Mouse (Mus musculus): ENCODE measurements around the gene C8g. TPM values are rescaled to one million over a fixed set of nuclear protein-coding genes. Genes with fewer than 3 reads are reported as not detected.

C8g gene
- 5.6 and 7.2 TPM in 2 replicates for polyA plus RNA-seq (2015; fragmentation: Nextera tagmentation; extraction: Ambion mirVana)

DNA sequence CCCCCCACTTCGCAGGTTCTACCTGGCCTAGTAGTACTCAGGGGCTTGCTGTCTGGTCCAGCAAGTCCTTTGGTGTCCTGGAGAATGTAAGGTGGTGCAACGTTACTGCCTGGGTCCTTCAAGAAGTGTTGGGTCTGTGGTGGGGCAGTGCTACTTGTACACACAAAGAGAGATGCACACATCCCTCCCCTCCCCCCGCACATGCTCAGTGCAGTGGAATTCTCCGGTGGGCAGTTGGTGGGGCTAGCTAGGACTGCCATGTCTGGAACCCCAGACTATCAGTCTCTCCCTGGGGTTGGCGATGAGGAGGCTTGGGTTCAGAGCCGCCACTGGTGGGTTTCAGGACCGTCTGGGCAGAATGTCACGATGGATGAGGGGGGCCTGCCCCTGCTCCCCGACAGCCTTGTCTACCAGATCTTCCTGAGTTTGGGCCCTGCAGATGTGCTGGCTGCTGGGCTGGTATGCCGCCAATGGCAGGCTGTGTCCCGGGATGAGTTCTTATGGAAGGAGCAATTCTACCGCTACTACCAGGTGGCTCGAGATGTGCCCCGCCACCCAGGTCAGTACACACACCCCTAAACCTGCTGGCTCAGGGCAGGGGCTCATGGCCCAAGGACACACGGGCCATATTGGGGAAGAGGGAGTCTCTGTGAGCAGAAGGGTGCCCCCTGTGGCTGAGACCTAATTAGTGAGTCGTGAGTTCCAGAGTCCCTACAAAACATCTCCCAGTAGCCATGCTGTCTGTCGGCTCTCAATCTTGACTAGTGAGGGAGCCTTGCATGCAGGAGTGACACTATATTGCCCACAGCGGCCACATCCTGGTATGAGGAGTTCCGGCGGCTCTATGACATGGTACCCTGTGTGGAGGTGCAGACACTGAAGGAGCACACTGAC, at the start of gene C8g:
C8g (minus strand) TSS at position 127 of the 894 bp plus-strand sequence.
- no peak for ATAC-seq (ENCODE audit: insufficient number of reproducible peaks, low FRiP score, low TSS enrichment, low read depth)
- Histone ChIP-seq H3K4me1 (peaks cover 20% of the 10 kb centered on the region), H3K4me2 (replicated peaks) (peak within 1 kb of the TSS; percentile 92), H3K27me3 (no peaks in the 10 kb centered on the region), H3K27ac (replicated peaks) (peak within 1 kb of the TSS; percentile 78), H3K9ac (peak within 1 kb of the TSS; percentile 99), H3K36me3 (peaks cover 29% of the 10 kb centered on the region), H3K4me3 (replicated peaks) (peak within 1 kb of the TSS; percentile 83), H3K9me3 (replicated peaks) (no peaks in the 10 kb centered on the region)
- WGBS, result 76% methylated on average over 20 of the region's 20 CpGs

DNA sequence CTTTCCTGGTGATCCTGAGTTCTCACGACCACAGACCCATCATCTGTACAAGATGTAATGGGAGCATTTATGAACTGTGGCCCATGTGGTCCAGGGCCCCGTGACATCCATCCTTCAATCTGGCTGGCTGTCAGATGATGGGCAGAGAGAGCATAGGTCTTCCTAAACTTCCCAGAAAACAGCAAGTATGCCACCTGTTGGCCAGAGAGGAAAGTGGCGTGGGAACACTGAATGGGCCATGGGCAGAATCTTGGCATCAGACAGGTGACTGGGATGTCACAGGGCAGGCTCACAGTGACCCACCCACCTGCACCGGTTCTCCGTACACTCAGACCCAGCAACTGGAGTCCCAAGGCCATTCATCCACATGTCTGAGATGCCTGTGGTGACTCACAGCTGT, 49.7 kb upstream of the C8g start:
- H3K4me2 ChIP-seq (replicated peaks), result no peak overlapping the region
- no peaks in the 10 kb centered on the region for H3K4me1 ChIP-seq
- no peak overlapping the region for H3K27ac ChIP-seq (replicated peaks)
- no peak overlapping the region for H3K9ac ChIP-seq
- H3K9me3 ChIP-seq (replicated peaks), result no peaks in the 10 kb centered on the region
- H3K4me3 ChIP-seq (replicated peaks), result no peak overlapping the region
- no peak for ATAC-seq (ENCODE audit: insufficient number of reproducible peaks, low FRiP score, low TSS enrichment, low read depth)
- no peaks in the 10 kb centered on the region for H3K27me3 ChIP-seq
- H3K36me3 ChIP-seq, result no peaks in the 10 kb centered on the region
- 35% methylated on average over 5 of the region's 5 CpGs for WGBS

DNA sequence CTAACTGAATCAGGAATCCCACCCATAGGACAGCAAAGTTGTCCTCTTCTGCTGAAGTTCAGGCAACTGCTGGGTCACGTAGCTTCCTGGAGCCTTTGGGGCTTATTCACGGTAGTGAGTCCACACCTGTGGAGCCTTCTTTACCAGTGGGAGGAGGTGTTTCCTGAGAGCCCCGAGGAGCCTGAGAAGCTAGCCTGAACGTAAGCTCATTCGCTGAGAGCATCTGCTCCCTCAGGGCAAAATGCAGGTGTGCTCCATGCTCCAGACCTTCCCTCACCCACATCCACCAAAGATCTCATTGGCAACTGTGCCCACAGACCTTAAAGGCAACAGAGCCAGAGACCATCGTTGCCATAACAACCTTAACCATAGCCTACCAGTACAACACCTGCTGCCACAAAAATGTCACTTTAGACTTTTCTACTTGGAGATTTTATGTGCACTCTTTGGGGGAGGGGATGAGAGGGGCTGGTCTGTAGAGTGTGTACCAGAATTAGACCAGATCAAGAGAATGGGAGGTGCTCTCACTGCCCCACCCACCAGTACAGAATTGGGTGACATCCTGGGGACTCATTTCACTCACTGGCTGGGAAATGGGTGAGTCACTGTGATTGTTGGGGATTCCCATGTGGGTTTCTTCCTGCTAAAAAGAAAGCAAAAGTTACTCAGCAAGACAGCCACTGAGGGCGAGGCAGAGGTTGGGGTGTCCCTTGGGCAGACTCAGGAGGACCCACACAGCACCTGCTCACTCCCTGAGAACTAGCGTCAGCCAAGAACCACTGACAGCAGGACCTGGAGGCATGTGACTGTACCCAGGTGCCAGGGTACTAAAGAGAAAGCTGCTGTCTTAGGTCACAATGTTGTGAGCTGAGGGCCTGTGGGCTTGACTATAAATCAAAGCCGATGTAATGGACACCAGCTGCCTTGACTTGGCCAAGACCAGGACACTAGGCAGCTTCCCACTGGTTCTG, 47.8 kb upstream of the C8g start:
- Histone ChIP-seq H3K4me3 (replicated peaks) (no peak overlapping the region), H3K27ac (replicated peaks) (no peak overlapping the region), H3K9ac (no peak overlapping the region), H3K36me3 (no peaks in the 10 kb centered on the region), H3K9me3 (replicated peaks) (no peaks in the 10 kb centered on the region), H3K27me3 (no peaks in the 10 kb centered on the region), H3K4me1 (peaks cover 10% of the 10 kb centered on the region; the same call in 1 of the 2 replicates), H3K4me2 (replicated peaks) (no peak overlapping the region)
- WGBS, result 67% methylated on average over 9 of the region's 9 CpGs
- no peak for ATAC-seq (ENCODE audit: insufficient number of reproducible peaks, low FRiP score, low TSS enrichment, low read depth)

DNA sequence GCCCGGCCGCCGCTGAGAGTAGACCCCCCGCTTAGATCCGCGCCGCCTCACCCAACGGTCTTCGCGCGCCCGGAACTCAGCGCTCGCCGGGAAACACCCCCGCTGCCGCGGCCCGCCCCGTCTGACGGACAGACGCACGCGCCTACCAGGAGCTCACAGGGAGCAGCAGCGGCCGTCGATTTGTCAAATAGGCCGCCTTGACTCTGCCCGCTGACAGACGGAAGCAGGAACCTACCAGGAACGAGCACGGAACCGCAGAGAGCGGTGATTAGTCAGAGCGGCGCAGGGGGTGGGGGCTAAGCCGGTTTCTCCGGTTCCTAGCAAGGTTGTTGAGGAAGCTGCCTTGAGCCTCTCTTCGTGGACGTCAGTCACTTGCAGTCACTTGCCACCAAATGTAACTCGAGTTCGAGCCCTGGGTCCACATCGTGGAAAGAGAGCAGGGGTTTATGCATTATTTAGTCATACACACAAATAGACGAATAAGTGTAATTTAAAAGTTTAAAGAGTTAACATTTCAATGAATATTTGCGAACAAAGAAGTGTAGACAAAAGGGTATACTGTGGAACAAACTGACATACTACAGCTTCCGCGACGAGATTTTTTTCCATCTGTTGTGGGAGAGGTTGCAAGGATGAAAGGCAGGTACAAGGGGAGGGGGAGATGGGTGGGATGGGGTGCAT, 45.4 kb upstream of the C8g start, which contains the start of gene Traf2:
Traf2 (minus strand) TSS at position 130 of the 681 bp plus-strand sequence.
- ATAC-seq (ENCODE audit: insufficient number of reproducible peaks, low FRiP score, low TSS enrichment, low read depth), result peak; percentile 99
- H3K9ac ChIP-seq, result peak within 1 kb of the TSS; percentile 69
- no peaks in the 10 kb centered on the region for H3K36me3 ChIP-seq
- peak within 1 kb of the TSS; percentile 57 for H3K4me2 ChIP-seq (replicated peaks)
- 2% methylated on average over 48 of the region's 48 CpGs for WGBS
- H3K9me3 ChIP-seq (replicated peaks), result no peaks in the 10 kb centered on the region
- peak within 1 kb of the TSS; percentile 75 for H3K4me3 ChIP-seq (replicated peaks)
- H3K4me1 ChIP-seq, result peaks cover 10% of the 10 kb centered on the region; the same call in 1 of the 2 replicates
- H3K27me3 ChIP-seq, result no peaks in the 10 kb centered on the region
- H3K27ac ChIP-seq (replicated peaks), result peak within 1 kb of the TSS; percentile 68

DNA sequence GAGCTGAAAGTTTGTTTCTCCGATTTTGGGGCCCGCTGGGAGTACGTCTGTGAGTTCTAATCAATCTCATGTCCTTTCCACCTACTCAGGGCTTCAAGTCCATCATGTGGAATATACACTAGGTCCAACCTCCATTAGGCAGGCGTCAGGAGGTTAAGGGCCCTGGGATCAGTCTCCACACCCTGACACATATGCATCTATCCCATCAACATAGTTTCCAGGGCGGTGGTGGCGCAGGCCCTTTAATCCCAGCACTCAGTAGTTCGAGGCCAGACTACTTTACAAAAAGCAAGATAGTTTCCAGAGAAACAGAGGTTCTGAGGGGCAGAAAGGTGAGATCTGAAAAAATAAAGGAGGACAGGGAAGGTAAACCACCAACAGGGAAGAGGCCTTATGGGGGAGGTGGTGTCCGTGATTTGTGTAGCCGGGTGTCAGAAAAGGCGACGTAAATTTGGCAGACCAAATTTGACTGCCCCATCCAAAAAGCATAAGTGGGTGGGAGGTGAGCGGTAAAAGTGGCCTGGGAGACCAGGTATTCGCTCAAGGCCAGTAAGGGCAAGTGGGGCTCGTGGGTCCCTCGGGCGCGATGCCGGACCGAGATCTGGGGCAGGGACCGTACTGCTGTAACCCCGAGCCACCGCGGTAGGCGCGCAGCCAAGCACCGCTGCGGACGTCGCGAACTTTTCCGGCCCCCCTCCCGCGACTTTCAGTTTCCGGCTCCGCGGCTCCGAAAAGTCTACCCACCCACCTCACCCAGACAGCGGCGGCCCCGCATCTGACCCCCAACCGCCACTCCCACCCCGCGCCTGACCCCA, 44.7 kb upstream of the C8g start:
- H3K9me3 ChIP-seq (replicated peaks), result no peaks in the 10 kb centered on the region
- ATAC-seq (ENCODE audit: insufficient number of reproducible peaks, low FRiP score, low TSS enrichment, low read depth), result peak; percentile 69
- WGBS, result 8% methylated on average over 43 of the region's 43 CpGs
- peak overlapping the region; percentile 68 for H3K27ac ChIP-seq (replicated peaks)
- H3K4me2 ChIP-seq (replicated peaks), result peak overlapping the region; percentile 57
- peaks cover 10% of the 10 kb centered on the region; the same call in 1 of the 2 replicates for H3K4me1 ChIP-seq
- peak overlapping the region; percentile 75 for H3K4me3 ChIP-seq (replicated peaks)
- H3K9ac ChIP-seq, result peak overlapping the region; percentile 69
- H3K27me3 ChIP-seq, result no peaks in the 10 kb centered on the region
- H3K36me3 ChIP-seq, result no peaks in the 10 kb centered on the region

DNA sequence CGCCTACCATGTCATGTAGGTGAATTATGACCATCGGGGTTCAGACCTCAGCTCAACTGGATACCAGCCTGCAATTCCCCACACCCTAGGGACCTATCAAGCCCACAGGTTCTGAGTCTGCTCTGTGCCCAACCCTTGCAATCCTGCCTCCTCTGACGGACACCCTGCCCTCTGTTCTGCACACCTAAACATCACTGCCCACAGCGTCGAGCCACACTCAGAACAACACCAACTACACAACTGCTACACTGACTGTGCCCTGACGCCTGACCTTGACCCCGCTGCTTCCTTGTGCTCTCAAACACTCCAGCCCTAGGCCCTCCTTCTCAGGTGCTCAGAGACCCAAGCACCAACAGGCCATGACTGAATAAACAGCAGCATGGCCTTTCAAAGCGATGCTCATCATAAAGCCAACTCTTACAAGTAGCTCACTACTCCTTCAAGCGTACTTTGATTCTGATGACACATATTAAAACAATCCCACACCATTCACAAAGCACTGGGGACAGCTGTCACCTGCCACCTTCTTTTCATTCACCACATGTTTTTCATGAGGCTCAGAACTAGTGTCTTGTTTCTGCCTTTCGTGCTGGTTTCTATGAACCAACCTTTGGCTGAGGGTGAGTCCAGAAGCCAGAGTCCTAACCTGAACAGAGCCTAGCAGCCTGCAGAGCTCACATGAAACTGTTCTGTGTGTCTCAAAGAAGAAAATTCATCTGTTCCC, 40.3 kb upstream of the C8g start:
- peaks cover 10% of the 10 kb centered on the region; the same call in 1 of the 2 replicates for H3K4me1 ChIP-seq
- peaks cover 17% of the 10 kb centered on the region for H3K36me3 ChIP-seq
- H3K4me2 ChIP-seq (replicated peaks), result no peak overlapping the region
- H3K27me3 ChIP-seq, result no peaks in the 10 kb centered on the region
- 83% methylated on average over 10 of the region's 10 CpGs for WGBS
- H3K4me3 ChIP-seq (replicated peaks), result no peak overlapping the region
- H3K9ac ChIP-seq, result no peak overlapping the region
- ATAC-seq (ENCODE audit: insufficient number of reproducible peaks, low FRiP score, low TSS enrichment, low read depth), result no peak
- H3K9me3 ChIP-seq (replicated peaks), result no peaks in the 10 kb centered on the region
- H3K27ac ChIP-seq (replicated peaks), result no peak overlapping the region

DNA sequence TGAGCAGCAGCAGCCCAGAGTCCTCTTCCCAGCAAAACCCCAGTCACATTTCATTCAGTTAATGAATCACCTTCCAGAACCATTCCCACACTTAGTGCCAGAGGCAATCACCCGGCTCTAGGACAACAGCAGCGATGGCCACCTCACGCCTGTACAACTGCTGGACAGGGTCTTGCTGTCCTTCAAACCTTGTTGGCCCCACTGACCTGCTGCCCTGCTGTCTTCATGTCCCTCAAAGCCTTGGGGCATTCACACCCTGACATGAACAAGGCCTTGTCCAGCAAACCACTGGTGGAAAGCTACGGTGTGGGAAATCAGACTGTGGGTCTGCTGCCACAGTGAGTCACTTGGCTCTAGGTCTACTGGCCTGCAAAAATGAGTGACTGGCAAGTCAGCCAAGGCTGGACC, 39.0 kb upstream of the C8g start:
- Histone ChIP-seq H3K9ac (no peak overlapping the region), H3K9me3 (replicated peaks) (no peaks in the 10 kb centered on the region), H3K4me2 (replicated peaks) (no peak overlapping the region), H3K27me3 (no peaks in the 10 kb centered on the region), H3K4me3 (replicated peaks) (no peak overlapping the region), H3K27ac (replicated peaks) (no peak overlapping the region), H3K36me3 (peaks cover 30% of the 10 kb centered on the region), H3K4me1 (0 out of 2 replicates have a peak, but pooled peaks cover 4% of the 10 kb centered on the region)
- WGBS, result 96% methylated on average over 4 of the region's 4 CpGs
- no peak for ATAC-seq (ENCODE audit: insufficient number of reproducible peaks, low FRiP score, low TSS enrichment, low read depth)

DNA sequence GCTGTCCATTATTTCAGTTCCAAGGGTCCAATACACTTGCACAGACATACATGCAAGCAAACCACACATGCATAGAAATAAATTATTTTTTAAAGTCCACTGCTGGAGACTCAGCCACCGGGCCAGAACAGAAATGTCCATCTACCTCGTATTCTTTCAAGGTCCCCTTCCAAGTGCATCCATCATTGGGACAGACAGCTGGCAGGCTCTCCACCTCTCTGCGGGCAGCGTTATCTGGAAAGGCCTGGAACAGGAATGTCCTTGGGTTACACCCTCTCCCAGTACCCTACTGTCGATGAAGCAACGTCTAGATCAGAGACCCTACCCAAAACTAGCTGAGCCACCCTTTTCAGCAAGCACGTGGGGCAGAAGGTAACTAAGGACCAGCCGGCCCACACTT, 35.0 kb upstream of the C8g start:
- Histone ChIP-seq H3K4me2 (replicated peaks) (no peak overlapping the region), H3K27ac (replicated peaks) (no peak overlapping the region), H3K9me3 (replicated peaks) (no peaks in the 10 kb centered on the region), H3K27me3 (no peaks in the 10 kb centered on the region), H3K4me1 (no peaks in the 10 kb centered on the region), H3K9ac (no peak overlapping the region), H3K36me3 (peaks cover 61% of the 10 kb centered on the region), H3K4me3 (replicated peaks) (no peak overlapping the region)
- WGBS, result 90% methylated on average over 8 of the region's 8 CpGs
- no peak for ATAC-seq (ENCODE audit: insufficient number of reproducible peaks, low FRiP score, low TSS enrichment, low read depth)

DNA sequence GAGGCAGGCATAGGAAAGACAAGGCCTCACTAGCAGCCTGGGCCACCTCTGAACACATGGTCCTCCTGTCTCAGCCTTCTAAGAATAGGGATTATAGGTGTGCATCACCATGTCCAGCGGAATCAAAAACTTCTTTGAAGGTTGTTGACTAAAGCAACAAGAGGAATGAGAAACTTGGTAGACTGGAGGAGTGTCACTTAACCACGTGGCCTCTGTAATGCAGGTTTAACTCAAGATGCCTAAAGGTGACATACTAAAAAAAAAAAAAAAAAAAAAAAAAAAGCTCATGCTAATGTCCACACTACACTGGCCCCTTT, 33.3 kb upstream of the C8g start:
- peaks cover 78% of the 10 kb centered on the region for H3K36me3 ChIP-seq
- no peaks in the 10 kb centered on the region for H3K4me1 ChIP-seq
- WGBS, result 95% methylated on average over 2 of the region's 2 CpGs
- no peak overlapping the region for H3K9ac ChIP-seq
- H3K27me3 ChIP-seq, result no peaks in the 10 kb centered on the region
- no peak overlapping the region for H3K4me2 ChIP-seq (replicated peaks)
- no peak overlapping the region for H3K4me3 ChIP-seq (replicated peaks)
- H3K9me3 ChIP-seq (replicated peaks), result no peaks in the 10 kb centered on the region
- no peak for ATAC-seq (ENCODE audit: insufficient number of reproducible peaks, low FRiP score, low TSS enrichment, low read depth)
- H3K27ac ChIP-seq (replicated peaks), result no peak overlapping the region

All from embryonic facial prominence, embryonic 15.5 days (tissue).